Mouse (Mus musculus) MEL (cell line): Measurements from ENCODE around the gene Ppp1r18.

Experiments used
- JUND ChIP-seq: IDR thresholded peaks from 2 replicates; pipeline ENCODE4 v1.6.1; 2011; ENCODE audit warnings: low read depth, mild to moderate bottlenecking, improper control_type of control experiment, low read length
- MAFK ChIP-seq: IDR thresholded peaks from 2 replicates; pipeline ENCODE4 v1.6.1; 2011; ENCODE audit warnings: low read depth, mild to moderate bottlenecking, low read length, improper control_type of control experiment, borderline replicate concordance

DNA sequence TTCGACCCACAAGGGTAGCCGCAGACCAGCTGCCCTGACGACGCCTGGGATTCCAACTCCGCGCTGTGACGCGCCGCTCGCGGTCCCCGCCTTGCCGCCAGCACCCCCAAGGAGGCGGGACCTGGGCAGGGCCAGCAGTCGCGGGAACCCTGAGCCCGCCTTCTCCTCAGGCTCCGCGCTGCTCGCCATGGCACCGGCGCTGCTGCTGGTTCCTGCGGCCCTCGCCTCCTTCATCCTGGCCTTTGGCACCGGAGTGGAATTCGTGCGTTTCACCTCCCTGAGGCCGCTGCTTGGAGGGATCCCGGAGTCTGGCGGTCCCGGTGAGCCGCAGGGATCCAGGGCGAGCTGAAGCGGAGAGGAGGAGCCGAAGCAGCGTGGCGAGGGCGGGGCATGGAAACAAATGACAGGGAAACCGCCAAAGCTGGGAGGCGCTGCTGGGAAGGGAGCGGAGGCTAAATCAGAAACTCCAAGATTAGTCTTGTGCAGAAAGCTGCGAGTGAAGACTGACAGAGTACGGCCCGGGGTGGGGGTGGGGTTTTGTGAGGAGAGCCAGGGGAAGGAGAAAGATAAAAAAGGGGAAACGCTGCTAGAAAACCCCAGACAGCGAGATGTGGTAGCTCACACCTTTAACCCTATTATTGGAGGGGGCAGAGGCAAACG is 4.1 kb upstream of the Ppp1r18 start, which contains the start of gene Nrm:
- TF ChIP-seq JUND (no peak), MAFK (no peak)
